Mouse (Mus musculus) CH12.LX (cell line): ENCODE results near the gene Acot7. TPM values are rescaled to one million over a fixed set of nuclear protein-coding genes. Genes with fewer than 3 reads are reported as not detected.

ENCODE experiments used
- DNase-seq: peaks from one replicate; pipeline ENCODE4 v3.0.0-alpha.2; 2013; ENCODE audit errors: extremely low read depth
- H3K27ac ChIP-seq: 2 replicates; pipeline ENCODE4 v1.5.1; 2012; ENCODE audit warnings: low read depth, mild to moderate bottlenecking, control low read depth, moderate library complexity; ENCODE audit not compliant: insufficient read depth
- H3K27me3 ChIP-seq: replicated peaks from 2 replicates; pipeline ENCODE3; 2012; ENCODE audit warnings: inconsistent platforms
- H3K36me3 ChIP-seq, 2 experiments: replicated peaks in 1 of 2; 2 replicates each; pipeline versions ENCODE3 to v1.6.1; 2012; ENCODE audit warnings: inconsistent platforms in 1 of 2, low read length in 1 of 2, mild to moderate bottlenecking in 1 of 2, mixed read lengths in 1 of 2, moderate library complexity in 1 of 2; ENCODE audit not compliant: control insufficient read depth in 1 of 2, insufficient read depth in 1 of 2
- H3K4me1 ChIP-seq, 2 experiments: 2 replicates each; pipeline ENCODE4 v1.6.1; 2012; ENCODE audit warnings: inconsistent platforms in 1 of 2, moderate library complexity in 1 of 2; ENCODE audit not compliant: insufficient read depth in 2 of 2, control insufficient read depth in 1 of 2
- H3K4me2 ChIP-seq: 2 replicates; pipeline ENCODE4 v1.6.1; 2012; ENCODE audit warnings: low read depth, mild to moderate bottlenecking, control low read depth; ENCODE audit not compliant: poor library complexity, insufficient read depth, severe bottlenecking
- H3K4me3 ChIP-seq, 3 experiments: fragments of 150-350 bp in 1 of 3; sonication (generic) in 1 of 3; replicated peaks in 1 of 3; 2 replicates each; pipeline versions ENCODE3 to v1.5.1; 2011 to 2012; ENCODE audit warnings: low read depth in 2 of 3, low read length in 2 of 3, mild to moderate bottlenecking in 2 of 3, moderate library complexity in 2 of 3, control low read depth in 1 of 3, improper control_type of control experiment in 1 of 3, inconsistent platforms in 1 of 3, mixed read lengths in 1 of 3; ENCODE audit not compliant: poor library complexity in 1 of 3
- H3K79me2 ChIP-seq: replicated peaks from 2 replicates; pipeline ENCODE4 v1.6.1; 2012; ENCODE audit warnings: mild to moderate bottlenecking, moderate library complexity; ENCODE audit not compliant: control insufficient read depth, poor library complexity, insufficient read depth, severe bottlenecking; ENCODE audit errors: extremely low read depth
- H3K9ac ChIP-seq: 2 replicates; pipeline ENCODE4 v1.6.1; 2012; ENCODE audit warnings: low read depth, mild to moderate bottlenecking, control low read depth, moderate library complexity; ENCODE audit not compliant: insufficient read depth
- H3K9me3 ChIP-seq: replicated peaks from 2 replicates; pipeline ENCODE3; 2012; ENCODE audit warnings: low read length, inconsistent platforms, mixed read lengths
- BHLHE40 ChIP-seq: IDR thresholded peaks from 2 replicates; pipeline ENCODE4 v1.6.1; 2011; ENCODE audit warnings: mild to moderate bottlenecking, low read depth, low read length, improper control_type of control experiment
- E2F4 ChIP-seq: IDR thresholded peaks from 2 replicates; pipeline ENCODE4 v1.6.1; 2011; ENCODE audit warnings: low read depth, low read length, improper control_type of control experiment; ENCODE audit not compliant: insufficient replicate concordance
- ELF1 ChIP-seq: IDR thresholded peaks from 2 replicates; pipeline ENCODE4 v1.6.1; 2014; ENCODE audit warnings: low read depth, mild to moderate bottlenecking, inconsistent platforms, low read length, improper control_type of control experiment
- EP300 ChIP-seq: IDR thresholded peaks from 2 replicates; pipeline ENCODE4 v1.6.1; 2011; ENCODE audit warnings: low read length, improper control_type of control experiment
- GABPA ChIP-seq: IDR thresholded peaks from 2 replicates; pipeline ENCODE4 v1.6.1; 2012; ENCODE audit warnings: low read depth, low read length, improper control_type of control experiment, inconsistent platforms; ENCODE audit not compliant: insufficient replicate concordance
- IRF4 ChIP-seq: IDR thresholded peaks from 2 replicates; pipeline ENCODE4 v1.6.1; 2014; ENCODE audit warnings: low read depth, mild to moderate bottlenecking, inconsistent platforms, low read length, improper control_type of control experiment
- JUN ChIP-seq: IDR thresholded peaks from 2 replicates; pipeline ENCODE4 v1.6.1; 2011; ENCODE audit warnings: low read depth, mild to moderate bottlenecking, low read length, improper control_type of control experiment, moderate library complexity; ENCODE audit not compliant: insufficient read depth
- KAT2A ChIP-seq: IDR thresholded peaks from 2 replicates; pipeline ENCODE4 v1.6.1; 2012; ENCODE audit warnings: low read length, improper control_type of control experiment, inconsistent platforms; ENCODE audit not compliant: insufficient replicate concordance
- MAX ChIP-seq: IDR thresholded peaks from 2 replicates; pipeline ENCODE4 v1.6.1; 2011; ENCODE audit warnings: low read length, improper control_type of control experiment
- MAZ ChIP-seq: IDR thresholded peaks from 2 replicates; pipeline ENCODE4 v1.6.1; 2012; ENCODE audit warnings: low read depth, mild to moderate bottlenecking, inconsistent platforms, low read length, improper control_type of control experiment, moderate library complexity
- MEF2A ChIP-seq: IDR thresholded peaks from 2 replicates; pipeline ENCODE4 v1.6.1; 2014; ENCODE audit warnings: low read depth, mild to moderate bottlenecking, inconsistent platforms, low read length, improper control_type of control experiment, borderline replicate concordance
- MXI1 ChIP-seq: IDR thresholded peaks from 2 replicates; pipeline ENCODE4 v1.6.1; 2011; ENCODE audit warnings: mild to moderate bottlenecking, low read depth, low read length, improper control_type of control experiment
- MYC ChIP-seq: IDR thresholded peaks from 2 replicates; pipeline ENCODE4 v1.6.1; 2011; ENCODE audit warnings: low read depth, mild to moderate bottlenecking, improper control_type of control experiment, low read length
- PAX5 ChIP-seq: IDR thresholded peaks from 2 replicates; pipeline ENCODE4 v1.6.1; 2012; ENCODE audit warnings: low read length, inconsistent platforms, mixed read lengths
- POLR2AphosphoS2 ChIP-seq: IDR thresholded peaks from 2 replicates; pipeline ENCODE4 v1.6.1; 2011; ENCODE audit warnings: low read depth, low read length, improper control_type of control experiment
- RAD21 ChIP-seq: IDR thresholded peaks from 2 replicates; pipeline ENCODE4 v1.6.1; 2011; ENCODE audit warnings: low read depth, mild to moderate bottlenecking, low read length, improper control_type of control experiment, moderate library complexity
- SIN3A ChIP-seq: IDR thresholded peaks from 2 replicates; pipeline ENCODE4 v1.6.1; 2012; ENCODE audit warnings: low read length, improper control_type of control experiment, inconsistent platforms
- TCF12 ChIP-seq: IDR thresholded peaks from 2 replicates; pipeline ENCODE4 v1.6.1; 2014; ENCODE audit warnings: low read depth, mild to moderate bottlenecking, inconsistent platforms, low read length, improper control_type of control experiment
- UBTF ChIP-seq: IDR thresholded peaks from 2 replicates; pipeline ENCODE4 v1.6.1; 2012; ENCODE audit warnings: low read depth, mild to moderate bottlenecking, inconsistent platforms, low read length, improper control_type of control experiment, moderate library complexity
- USF1 ChIP-seq: IDR thresholded peaks from 2 replicates; pipeline ENCODE4 v1.6.1; 2014; ENCODE audit warnings: low read depth, mild to moderate bottlenecking, inconsistent platforms, low read length, improper control_type of control experiment
- ZMIZ1 ChIP-seq: IDR thresholded peaks from 2 replicates; pipeline ENCODE4 v1.6.1; 2012; ENCODE audit warnings: low read depth, mild to moderate bottlenecking, inconsistent platforms, low read length, improper control_type of control experiment
- ZNF384 ChIP-seq: IDR thresholded peaks from 2 replicates; pipeline ENCODE4 v1.6.1; 2012; ENCODE audit warnings: low read depth, low read length, improper control_type of control experiment, inconsistent platforms
- dilution Hi-C: fragments of 300-500 bp; cut with MboI; formaldehyde crosslinking; loops from 2 replicates; pipeline ENCODE4 v1.14.3; 2020; ENCODE audit warnings: low sequenced_read_pairs; ENCODE audit not compliant: extremely low pct_unique_long_range_greater_than_20kb, extremely low pct_ligation_motif_present
- in situ Hi-C: fragments of 300-500 bp; cut with MboI; formaldehyde crosslinking; loops from 3 replicates; pipeline ENCODE4 v1.14.3; 2019; ENCODE audit warnings: low sequenced_read_pairs, low pct_ligation_motif_present, low pct_unique_long_range_greater_than_20kb, mixed read lengths
- polyA plus RNA-seq: library from polyadenylated mRNA; unstranded; fragments of >175 nt; gene quantifications from 2 replicates; pipeline ENCODE4 v1.2.1, GENCODE M21; 2012; ENCODE audit warnings: low read depth; ENCODE audit not compliant: insufficient read length
- total RNA-seq, 2 experiments: library from RNA; depleted of rRNA; stranded (reverse); fragments of 300-350 nt in 1 of 2; fragments of >200 nt in 1 of 2; gene quantifications; 2 replicates each; pipeline ENCODE4 v1.2.3; 2012 to 2014

Acot7 gene
- total and polyA plus RNA-seq, 3 experiments, result 29.0 to 71.1 (median 61.6) TPM

GRCm38 (mm10) chr4:152253183-152253759 lies 75.3 kb downstream of the Acot7 start:
- Histone ChIP-seq H3K27ac (no peak overlapping the region), H3K4me2 (no peak overlapping the region), H3K9ac (no peak overlapping the region), H3K27me3 (no peaks in the 10 kb centered on the region), H3K4me1 (peaks cover 8 to 54% of the 10 kb centered on the region in 2 experiments), H3K4me3 (no peak overlapping the region), H3K79me2 (no peaks in the 10 kb centered on the region), H3K9me3 (no peaks in the 10 kb centered on the region), H3K36me3 (peaks cover 9 to 75% of the 10 kb centered on the region in 2 experiments)
- dilution Hi-C loops (no loop called here), in situ Hi-C loops (no loop called here)
- DNase-seq, result no peak
- no peak for TF ChIP-seq GABPA
- no peak for TF ChIP-seq UBTF
- no peak for TF ChIP-seq MYC
- TF ChIP-seq SIN3A, result no peak
- no peak for TF ChIP-seq ELF1
- TF ChIP-seq E2F4, result no peak
- TF ChIP-seq MAZ, result no peak
- no peak for TF ChIP-seq EP300
- TF ChIP-seq POLR2AphosphoS2, result no peak
- TF ChIP-seq BHLHE40, result no peak
- no peak for TF ChIP-seq KAT2A
- no peak for TF ChIP-seq MEF2A
- TF ChIP-seq JUN, result no peak
- TF ChIP-seq ZMIZ1, result no peak

GRCm38 (mm10) chr4:152257070-152257469 lies 79.1 kb downstream of the Acot7 start:
- no peak overlapping the region for H3K9ac ChIP-seq
- no peak for DNase-seq
- H3K4me2 ChIP-seq, result no peak overlapping the region
- no peaks in the 10 kb centered on the region for H3K27me3 ChIP-seq
- no peaks in the 10 kb centered on the region for H3K79me2 ChIP-seq
- peaks cover 0 to 23% of the 10 kb centered on the region in 2 experiments; a peak in 3 of 4 replicates for H3K4me1 ChIP-seq
- in situ Hi-C loops, result no loop called here
- H3K9me3 ChIP-seq, result no peaks in the 10 kb centered on the region
- no peak overlapping the region for H3K27ac ChIP-seq
- H3K4me3 ChIP-seq, result no peak overlapping the region
- dilution Hi-C loops, result no loop called here
- no peak for TF ChIP-seq PAX5
- no peak for TF ChIP-seq MYC
- no peak for TF ChIP-seq MXI1
- no peak for TF ChIP-seq JUN
- TF ChIP-seq ZNF384, result no peak
- no peak for TF ChIP-seq E2F4
- no peak for TF ChIP-seq RAD21
- no peak for TF ChIP-seq MAX
- TF ChIP-seq TCF12, result no peak
- no peak for TF ChIP-seq MEF2A
- no peak for TF ChIP-seq IRF4
- no peak for TF ChIP-seq KAT2A
- TF ChIP-seq USF1, result no peak
- H3K36me3 ChIP-seq, result peaks cover 13 to 90% of the 10 kb centered on the region in 2 experiments
